Mouse (Mus musculus): Measurements from ENCODE around the gene 5430419D17Rik. TPM values are rescaled to one million over a fixed set of nuclear protein-coding genes. Genes with fewer than 3 reads are reported as not detected.

The 5430419D17Rik gene
- total RNA-seq, 2 experiments from 2014 or later: not detected

GRCm38 (mm10) chr7:131303340-131303739, 129.1 kb downstream of the 5430419D17Rik start:
- no peak for ATAC-seq (replicated peaks; ENCODE audit: low FRiP score, low TSS enrichment, poor library complexity, severe bottlenecking)

GRCm38 (mm10) chr7:131306733-131307132, 132.5 kb downstream of the 5430419D17Rik start:
- no peak for ATAC-seq (replicated peaks; ENCODE audit: low FRiP score, low TSS enrichment, poor library complexity, severe bottlenecking)

GRCm38 (mm10) chr7:131314493-131314892, 140.3 kb downstream of the 5430419D17Rik start:
- ATAC-seq (replicated peaks; ENCODE audit: low FRiP score, low TSS enrichment, poor library complexity, severe bottlenecking): no peak

GRCm38 (mm10) chr7:131317587-131317986, 143.4 kb downstream of the 5430419D17Rik start:
- ATAC-seq (replicated peaks; ENCODE audit: low FRiP score, low TSS enrichment, poor library complexity, severe bottlenecking): no peak

- ATAC-seq (replicated peaks; ENCODE audit: low FRiP score, low TSS enrichment, poor library complexity, severe bottlenecking): no peak
Measured at GRCm38 (mm10) chr7:131318340-131318739, 144.1 kb downstream of the 5430419D17Rik start.

- ATAC-seq (replicated peaks; ENCODE audit: low FRiP score, low TSS enrichment, poor library complexity, severe bottlenecking): no peak
Measured at GRCm38 (mm10) chr7:131322192-131322591, 148.0 kb downstream of the 5430419D17Rik start, which contains the start of gene Cuzd1. TSS of gene Cuzd1 (minus strand) at chr7:131322292.

- no peak for ATAC-seq (replicated peaks; ENCODE audit: low FRiP score, low TSS enrichment, poor library complexity, severe bottlenecking)
Measured at GRCm38 (mm10) chr7:131327054-131327453, 152.9 kb downstream of the 5430419D17Rik start.

GRCm38 (mm10) chr7:131329416-131329815, 155.2 kb downstream of the 5430419D17Rik start, which contains the start of gene Fam24b:
TSS of gene Fam24b (minus strand) at chr7:131329516.
- no peak for ATAC-seq (replicated peaks; ENCODE audit: low FRiP score, low TSS enrichment, poor library complexity, severe bottlenecking)

GRCm38 (mm10) chr7:131331688-131332087, 157.5 kb downstream of the 5430419D17Rik start:
- no peak for ATAC-seq (replicated peaks; ENCODE audit: low FRiP score, low TSS enrichment, poor library complexity, severe bottlenecking)

GRCm38 (mm10) chr7:131333564-131333963, 159.4 kb downstream of the 5430419D17Rik start, which contains the start of gene Fam24a:
TSS of gene Fam24a (plus strand) at chr7:131333864.
- ATAC-seq (replicated peaks; ENCODE audit: low FRiP score, low TSS enrichment, poor library complexity, severe bottlenecking): no peak

GRCm38 (mm10) chr7:131337502-131338068, 163.4 kb downstream of the 5430419D17Rik start:
- ATAC-seq (replicated peaks; ENCODE audit: low FRiP score, low TSS enrichment, poor library complexity, severe bottlenecking): no peak

GRCm38 (mm10) chr7:131345856-131346541, 171.8 kb downstream of the 5430419D17Rik start:
- ATAC-seq (replicated peaks; ENCODE audit: low FRiP score, low TSS enrichment, poor library complexity, severe bottlenecking): no peak

Other genes with a start within 250 kb of the 5430419D17Rik start
- gene Htra1, start 238.3 kb upstream of the 5430419D17Rik start, total RNA-seq (2014; fragmentation: Nextera tagmentation): 0.45 TPM in 1 of 2 replicates, not detected in the other
- gene Htra1, start 238.3 kb upstream of the 5430419D17Rik start, total RNA-seq (2017): not detected in 2 replicates
- gene Dmbt1, start 142.3 kb upstream of the 5430419D17Rik start, total RNA-seq (2014; fragmentation: Nextera tagmentation): not detected in 2 replicates
- not detected in 2 replicates for gene Dmbt1, start 142.3 kb upstream of the 5430419D17Rik start, total RNA-seq (2017)
- not detected in 2 replicates for gene 4933402N03Rik, start 28.1 kb upstream of the 5430419D17Rik start, total RNA-seq (2014; fragmentation: Nextera tagmentation)
- not detected in 2 replicates for gene 4933402N03Rik, start 28.1 kb upstream of the 5430419D17Rik start, total RNA-seq (2017)
- gene Cuzd1, start 147.9 kb downstream of the 5430419D17Rik start, total RNA-seq (2014; fragmentation: Nextera tagmentation): not detected in 2 replicates
- not detected in 2 replicates for gene Cuzd1, start 147.9 kb downstream of the 5430419D17Rik start, total RNA-seq (2017)
- not detected in 2 replicates for gene Fam24b, start 155.1 kb downstream of the 5430419D17Rik start, total RNA-seq (2014; fragmentation: Nextera tagmentation)
- not detected in 2 replicates for gene Fam24b, start 155.1 kb downstream of the 5430419D17Rik start, total RNA-seq (2017)
- not detected in 2 replicates for gene Fam24a, start 159.5 kb downstream of the 5430419D17Rik start, total RNA-seq (2014; fragmentation: Nextera tagmentation)
- gene Fam24a, start 159.5 kb downstream of the 5430419D17Rik start, total RNA-seq (2017): not detected in 2 replicates
- 8.0 and 14.3 TPM in 2 replicates for gene 2310057M21Rik, start 188.4 kb downstream of the 5430419D17Rik start, total RNA-seq (2014; fragmentation: Nextera tagmentation)
- gene 2310057M21Rik, start 188.4 kb downstream of the 5430419D17Rik start, total RNA-seq (2017): 4.1 and 12.4 TPM in 2 replicates
- gene Pstk, start 196.7 kb downstream of the 5430419D17Rik start, total RNA-seq (2014; fragmentation: Nextera tagmentation): 21.3 and 35.3 TPM in 2 replicates
- gene Pstk, start 196.7 kb downstream of the 5430419D17Rik start, total RNA-seq (2017): 9.2 and 30.5 TPM in 2 replicates
- gene Ikzf5, start 236.1 kb downstream of the 5430419D17Rik start, total RNA-seq (2014; fragmentation: Nextera tagmentation): 34.8 and 55.7 TPM in 2 replicates
- gene Ikzf5, start 236.1 kb downstream of the 5430419D17Rik start, total RNA-seq (2017): 34.0 and 34.6 TPM in 2 replicates
- 7.8 and 18.2 TPM in 2 replicates for gene Acadsb, start 236.2 kb downstream of the 5430419D17Rik start, total RNA-seq (2014; fragmentation: Nextera tagmentation)
- gene Acadsb, start 236.2 kb downstream of the 5430419D17Rik start, total RNA-seq (2017): 21.7 and 33.1 TPM in 2 replicates

Data from megakaryocyte-erythroid progenitor cell, adult 5-6 weeks (primary cell).